Mouse (Mus musculus) liver, embryonic 14.5 days (tissue): ENCODE results near the gene Stk24. TPM values are rescaled to one million over a fixed set of nuclear protein-coding genes. Genes with fewer than 3 reads are reported as not detected.

ENCODE experiments used
- ATAC-seq: fragments of 200-750 bp; cut with Nextera tagmentation; 2 replicates; pipeline ENCODE4 v1.8.0; 2017; ENCODE audit warnings: moderate number of reproducible peaks, mild to moderate bottlenecking, moderate library complexity; ENCODE audit not compliant: insufficient read depth
- DNase-seq, 3 experiments: peaks; one replicate each; pipeline ENCODE4 v3.0.0-alpha.2; 2012 to 2013; ENCODE audit warnings: low read depth in 3 of 3, low spot score in 3 of 3
- H3K27ac ChIP-seq: fragments of 300-500 bp; sonication (generic); 2 replicates; pipeline ENCODE4 v1.5.1; 2014; ENCODE audit warnings: moderate library complexity, mild to moderate bottlenecking, control low read depth, inconsistent platforms
- H3K27me3 ChIP-seq: fragments of 300-500 bp; sonication (generic); 2 replicates; pipeline ENCODE4 v1.6.1; 2014; ENCODE audit warnings: mild to moderate bottlenecking, low read length, moderate library complexity; ENCODE audit not compliant: control insufficient read depth, insufficient read depth
- H3K36me3 ChIP-seq: fragments of 300-500 bp; sonication (generic); replicated peaks from 2 replicates; pipeline ENCODE4 v1.6.1; 2014; ENCODE audit warnings: low read depth; ENCODE audit not compliant: control insufficient read depth, insufficient read depth
- H3K4me1 ChIP-seq, 2 experiments: fragments of 200-500 bp in 1 of 2; fragments of 300-500 bp in 1 of 2; sonication (generic) in 1 of 2; replicated peaks; 2 replicates each; pipeline ENCODE4 v1.6.1; 2012 to 2014; ENCODE audit warnings: antibody characterized with exemption in 1 of 2, inconsistent platforms in 1 of 2, low read length in 1 of 2; ENCODE audit not compliant: control insufficient read depth in 2 of 2, insufficient read depth in 2 of 2
- H3K4me2 ChIP-seq: fragments of 300-500 bp; sonication (generic); 2 replicates; pipeline ENCODE4 v1.6.1; 2014; ENCODE audit warnings: low read depth, mild to moderate bottlenecking, control low read depth, moderate library complexity
- H3K4me3 ChIP-seq, 2 experiments: fragments of 200-500 bp in 1 of 2; fragments of 300-500 bp in 1 of 2; sonication (generic) in 1 of 2; 2 replicates each; pipeline ENCODE4 v1.5.1; 2012 to 2014; ENCODE audit warnings: low read depth in 2 of 2, low read length in 2 of 2, mild to moderate bottlenecking in 2 of 2, control low read depth in 1 of 2, inconsistent platforms in 1 of 2, moderate library complexity in 1 of 2; ENCODE audit not compliant: insufficient read depth in 1 of 2
- H3K9ac ChIP-seq: fragments of 300-500 bp; sonication (generic); replicated peaks from 2 replicates; pipeline ENCODE4 v1.6.1; 2014; ENCODE audit warnings: mild to moderate bottlenecking, control low read depth, moderate library complexity
- H3K9me3 ChIP-seq: fragments of 300-500 bp; sonication (generic); 2 replicates; pipeline ENCODE4 v1.6.1; 2016; ENCODE audit warnings: low read length, mixed read lengths; ENCODE audit not compliant: control insufficient read depth
- CTCF ChIP-seq: IDR thresholded peaks from 2 replicates; pipeline ENCODE4 v1.5.1; 2016; ENCODE audit warnings: antibody characterized with exemption, low read depth, control low read depth
- EP300 ChIP-seq: IDR thresholded peaks from 2 replicates; pipeline ENCODE4 v1.6.1; 2016; ENCODE audit warnings: antibody characterized with exemption, low read depth
- WGBS: fragments of 180-500 bp; shearing (Covaris S2); extraction: QIAGEN DNeasy Blood & Tissue Kit; methylation state at CpG from one replicate; pipeline ENCODE4 v1.1.7; 2014; ENCODE audit not compliant: insufficient replicate concordance; 5-methylcytosine and 5-hydroxymethylcytosine counted together
- polyA plus RNA-seq, 2 experiments: library from polyadenylated mRNA; depleted of rRNA in 1 of 2; stranded (reverse) in 1 of 2; unstranded in 1 of 2; fragments of >200 nt; fragmentation: Nextera tagmentation in 1 of 2; extraction: Ambion mirVana in 1 of 2; gene quantifications; 2 replicates each; pipeline versions ENCODE4 v1.2.1 to v1.2.3; 2012 to 2014

Gene Stk24
- polyA plus RNA-seq, 2 experiments = 22.5 to 31.0 TPM

DNA sequence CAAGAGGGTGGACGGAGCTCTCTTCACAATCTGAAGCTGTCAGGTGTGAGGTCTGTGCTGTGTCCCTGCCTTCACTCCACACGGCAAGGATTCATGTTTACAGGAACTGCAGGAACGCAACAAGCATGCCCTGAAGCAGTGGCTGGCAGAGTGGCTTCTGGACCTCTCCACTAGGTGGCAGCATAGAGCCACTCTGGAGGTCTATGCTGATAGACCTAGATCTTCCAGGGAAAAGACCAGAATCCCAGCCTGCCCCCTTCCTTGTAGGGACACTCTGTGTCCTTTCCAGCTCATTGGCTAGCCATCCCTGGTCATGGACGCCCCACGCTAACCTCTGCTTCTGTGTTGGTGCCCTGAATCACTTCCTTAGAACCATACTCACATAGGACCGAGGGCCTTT lies 100.7 kb downstream of the Stk24 start:
- no peaks in the 10 kb centered on the region for H3K9me3 ChIP-seq
- H3K27me3 ChIP-seq = no peaks in the 10 kb centered on the region
- H3K36me3 ChIP-seq = no peaks in the 10 kb centered on the region; the same call in 1 of the 2 replicates
- DNase-seq (peak; percentile 29 to 46 (median 44)), ATAC-seq (peak; percentile 59)
- H3K27ac ChIP-seq = no peak overlapping the region
- H3K4me1 ChIP-seq = no peaks in the 10 kb centered on the region
- H3K4me2 ChIP-seq = no peak overlapping the region
- WGBS = 23% methylated on average over 6 of the region's 6 CpGs
- TF ChIP-seq EP300 = no peak
- peak; percentile 100 for TF ChIP-seq CTCF
- no peak overlapping the region for H3K9ac ChIP-seq
- H3K4me3 ChIP-seq = no peak overlapping the region

DNA sequence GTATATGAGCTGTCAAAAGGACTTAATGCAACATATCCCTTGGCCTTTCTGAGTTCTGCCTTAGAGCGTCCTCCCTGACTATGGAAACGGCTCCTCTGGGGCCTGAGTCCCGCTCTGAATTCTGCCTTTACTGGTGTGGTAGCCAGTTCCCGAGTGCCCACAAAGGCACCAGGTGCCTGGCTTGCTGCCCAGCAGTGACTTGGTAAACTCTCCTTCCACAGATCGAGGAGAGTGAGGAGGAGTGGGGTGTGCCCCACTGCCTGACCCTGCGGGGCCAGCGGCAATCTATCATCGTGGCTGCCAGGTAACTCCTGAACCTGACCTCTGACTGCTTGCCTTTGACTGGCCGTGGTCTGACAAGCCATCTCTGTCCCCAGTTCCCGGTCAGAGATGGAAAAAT lies 103.8 kb downstream of the Stk24 start:
- 69% methylated on average over 10 of the region's 10 CpGs for WGBS
- ATAC-seq (no peak), DNase-seq (no peak)
- H3K27ac ChIP-seq = no peak overlapping the region
- H3K9ac ChIP-seq = no peak overlapping the region
- TF ChIP-seq CTCF = no peak
- no peak for TF ChIP-seq EP300
- H3K27me3 ChIP-seq = no peaks in the 10 kb centered on the region
- H3K4me1 ChIP-seq = no peaks in the 10 kb centered on the region
- no peaks in the 10 kb centered on the region for H3K9me3 ChIP-seq
- no peak overlapping the region for H3K4me3 ChIP-seq
- H3K36me3 ChIP-seq = no peaks in the 10 kb centered on the region
- no peak overlapping the region for H3K4me2 ChIP-seq

DNA sequence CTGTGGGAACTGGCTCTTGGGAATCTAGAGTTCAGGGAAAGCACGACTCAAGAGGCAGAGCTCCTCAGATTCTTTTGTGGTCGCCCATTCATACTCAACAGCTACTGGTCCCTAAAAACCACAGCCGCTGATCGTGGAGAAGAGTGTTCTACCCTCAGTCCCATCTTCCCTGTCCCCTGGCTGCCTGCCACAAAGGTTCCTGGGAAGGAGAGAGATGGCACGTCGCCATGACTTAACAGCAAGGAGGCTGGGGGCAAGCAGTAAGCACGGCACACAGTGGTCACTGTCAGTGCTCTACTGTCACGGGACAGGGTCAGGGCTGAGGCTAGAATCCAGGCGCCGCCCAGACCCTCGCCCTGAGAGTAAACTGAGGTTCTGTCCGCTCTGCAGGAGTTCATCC lies 104.8 kb downstream of the Stk24 start:
- Histone ChIP-seq H3K4me3 (no peak overlapping the region), H3K27me3 (no peaks in the 10 kb centered on the region), H3K4me2 (no peak overlapping the region), H3K27ac (no peak overlapping the region), H3K9me3 (no peaks in the 10 kb centered on the region), H3K9ac (no peak overlapping the region), H3K4me1 (no peaks in the 10 kb centered on the region), H3K36me3 (no peaks in the 10 kb centered on the region)
- TF ChIP-seq CTCF (no peak), EP300 (no peak)
- 62% methylated on average over 12 of the region's 12 CpGs for WGBS
- DNase-seq (no peak), ATAC-seq (no peak)

DNA sequence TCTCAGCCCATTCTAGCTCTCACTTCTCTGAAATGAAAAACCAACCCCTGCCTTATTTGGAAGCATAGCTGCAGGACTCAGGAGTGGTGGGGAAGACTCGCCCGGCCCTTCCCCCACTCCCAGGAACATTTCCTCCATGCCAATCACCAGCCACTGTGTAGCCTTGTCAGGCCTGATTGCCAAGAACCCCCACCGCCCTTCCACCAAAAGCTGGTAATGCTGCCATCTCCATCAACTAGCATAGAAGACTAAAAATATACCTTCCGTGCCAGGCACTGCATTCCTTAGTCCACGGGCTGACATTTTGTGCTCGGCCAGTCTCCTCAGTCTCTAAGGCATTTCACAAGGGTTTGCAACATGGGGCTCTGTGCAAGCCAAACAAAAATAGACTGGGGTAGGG lies 109.3 kb downstream of the Stk24 start:
- Histone ChIP-seq H3K36me3 (no peaks in the 10 kb centered on the region), H3K27me3 (no peaks in the 10 kb centered on the region), H3K4me1 (no peaks in the 10 kb centered on the region), H3K4me2 (no peak overlapping the region), H3K4me3 (no peak overlapping the region), H3K9ac (no peak overlapping the region), H3K27ac (no peak overlapping the region), H3K9me3 (no peaks in the 10 kb centered on the region)
- TF ChIP-seq EP300 = no peak
- TF ChIP-seq CTCF = no peak
- DNase-seq = no peak
- whole genome bisulfite sequencing = 53% methylated on average over 6 of the region's 6 CpGs
- no peak for ATAC-seq

DNA sequence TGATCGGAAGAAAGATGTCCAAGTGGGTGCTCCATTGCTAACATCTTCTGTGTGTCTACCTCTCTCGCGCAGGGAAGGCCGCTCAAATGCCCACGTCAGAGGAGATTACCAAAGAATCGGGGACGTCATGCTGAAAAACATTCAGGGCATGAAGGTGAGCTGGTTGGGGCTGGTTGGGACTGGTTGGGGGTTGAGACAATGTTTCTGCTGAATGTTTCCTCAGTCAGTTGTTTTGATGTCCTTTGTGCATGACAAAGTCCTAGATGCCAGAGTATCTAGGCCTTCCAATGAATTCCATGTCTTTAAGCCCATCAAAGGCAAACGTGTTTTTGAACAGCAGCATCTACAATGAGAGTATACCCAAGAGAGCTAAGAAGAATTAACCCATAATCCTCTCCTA lies 112.0 kb downstream of the Stk24 start:
- Histone ChIP-seq H3K27ac (no peak overlapping the region), H3K9ac (no peak overlapping the region), H3K4me2 (no peak overlapping the region), H3K9me3 (no peaks in the 10 kb centered on the region), H3K27me3 (no peaks in the 10 kb centered on the region), H3K4me3 (no peak overlapping the region), H3K36me3 (no peaks in the 10 kb centered on the region), H3K4me1 (no peaks in the 10 kb centered on the region)
- DNase-seq (no peak), ATAC-seq (no peak)
- TF ChIP-seq CTCF = no peak
- no peak for TF ChIP-seq EP300
- 74% methylated on average over 8 of the region's 8 CpGs for WGBS
